Mouse (Mus musculus) lung, embryonic 15.5 days (tissue): ENCODE measurements around the gene Six5. TPM values are rescaled to one million over a fixed set of nuclear protein-coding genes. Genes with fewer than 3 reads are reported as not detected.

Source experiments
- ATAC-seq: fragments of 200-750 bp; cut with Nextera tagmentation; 2 replicates; pipeline ENCODE4 v1.8.0; 2017; ENCODE audit warnings: moderate number of reproducible peaks, borderline replicate concordance; ENCODE audit not compliant: low FRiP score, low TSS enrichment; ENCODE audit errors: extremely low read depth
- H3K27ac ChIP-seq: fragments of 300-500 bp; sonication (generic); 2 replicates; pipeline ENCODE4 v1.5.1; 2015; ENCODE audit warnings: moderate library complexity, mild to moderate bottlenecking, inconsistent platforms
- H3K27me3 ChIP-seq: fragments of 300-500 bp; sonication (generic); 2 replicates; pipeline ENCODE4 v1.6.1; 2015; ENCODE audit warnings: inconsistent platforms
- H3K36me3 ChIP-seq: fragments of 300-500 bp; sonication (generic); 2 replicates; pipeline ENCODE4 v1.6.1; 2015; ENCODE audit warnings: inconsistent platforms
- H3K4me1 ChIP-seq: fragments of 300-500 bp; sonication (generic); 2 replicates; pipeline ENCODE4 v1.6.1; 2015; ENCODE audit warnings: inconsistent platforms
- H3K4me2 ChIP-seq: fragments of 300-500 bp; sonication (generic); 2 replicates; pipeline ENCODE4 v1.6.1; 2015; ENCODE audit warnings: inconsistent platforms, mild to moderate bottlenecking, moderate library complexity
- H3K4me3 ChIP-seq: fragments of 300-500 bp; sonication (generic); 2 replicates; pipeline ENCODE4 v1.5.1; 2015; ENCODE audit warnings: mild to moderate bottlenecking, inconsistent platforms
- H3K9ac ChIP-seq: fragments of 300-500 bp; sonication (generic); 2 replicates; pipeline ENCODE4 v1.6.1; 2015; ENCODE audit warnings: inconsistent platforms
- H3K9me3 ChIP-seq: fragments of 300-500 bp; sonication (generic); 2 replicates; pipeline ENCODE4 v1.6.1; 2016; ENCODE audit warnings: inconsistent platforms
- WGBS: fragments of 180-500 bp; shearing (Covaris S2); methylation state at CpG from one replicate; pipeline ENCODE4 v1.1.7; 2015; 5-methylcytosine and 5-hydroxymethylcytosine counted together
- polyA plus RNA-seq: library from polyadenylated mRNA; unstranded; fragments of >200 nt; fragmentation: Nextera tagmentation; extraction: Ambion mirVana; gene quantifications from 2 replicates; pipeline ENCODE4 v1.2.1, GENCODE M21; 2015

The Six5 gene
- polyA plus RNA-seq, 1 experiment from 2014 or later, result 9.7 TPM

DNA sequence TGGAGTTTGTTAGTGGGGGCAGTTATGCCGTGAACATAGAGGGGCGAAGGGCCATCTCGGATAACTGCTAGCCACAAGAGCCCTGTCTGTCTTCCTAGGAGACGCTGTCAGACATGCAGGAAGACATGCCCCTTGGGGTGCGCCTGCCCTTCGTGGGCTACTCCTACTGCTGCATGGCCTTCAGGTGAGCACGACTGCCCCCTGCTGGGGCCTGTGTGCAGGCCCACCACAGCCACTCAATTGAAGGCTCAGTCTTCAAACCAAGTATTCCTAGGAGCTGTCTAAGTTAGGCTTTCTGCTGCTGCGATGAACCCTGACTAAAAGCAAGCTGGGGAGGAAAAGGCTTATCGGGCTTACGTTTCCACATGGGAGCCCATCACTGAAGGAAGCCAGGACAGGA, 5.6 kb upstream of the Six5 start:
- H3K27me3 ChIP-seq, result no peaks in the 10 kb centered on the region
- H3K36me3 ChIP-seq, result peaks cover 34% of the 10 kb centered on the region
- ATAC-seq, result no peak
- whole genome bisulfite sequencing, result 40% methylated on average over 10 of the region's 10 CpGs
- H3K9me3 ChIP-seq, result no peaks in the 10 kb centered on the region
- no peak overlapping the region for H3K9ac ChIP-seq
- peaks cover 46% of the 10 kb centered on the region for H3K4me1 ChIP-seq
- no peak overlapping the region for H3K4me2 ChIP-seq
- no peak overlapping the region for H3K4me3 ChIP-seq
- no peak overlapping the region for H3K27ac ChIP-seq

DNA sequence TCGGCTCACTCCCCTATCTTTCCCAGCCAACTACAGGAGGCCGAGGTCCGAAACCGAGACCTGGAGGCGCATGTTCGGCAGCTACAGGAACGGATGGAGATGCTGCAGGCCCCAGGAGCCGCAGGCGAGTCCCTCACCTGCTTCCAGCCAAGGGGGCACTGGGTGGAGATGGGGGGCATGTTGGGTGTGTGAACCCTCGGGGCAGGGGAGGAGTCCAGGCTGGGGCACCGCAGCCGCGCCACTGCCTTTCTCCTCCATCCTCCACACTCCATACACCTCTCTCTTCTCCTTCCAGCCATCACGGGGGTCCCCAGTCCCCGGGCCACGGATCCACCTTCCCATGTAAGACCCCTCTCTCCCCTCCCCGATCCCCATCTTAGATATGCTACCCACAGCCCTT, 2.5 kb upstream of the Six5 start:
- no peaks in the 10 kb centered on the region for H3K27me3 ChIP-seq
- ATAC-seq, result no peak
- peaks cover 34% of the 10 kb centered on the region for H3K36me3 ChIP-seq
- WGBS, result 50% methylated on average over 17 of the region's 17 CpGs
- H3K9me3 ChIP-seq, result no peaks in the 10 kb centered on the region
- 0 out of 2 replicates have a peak overlapping the region, but pooled peaks have one; percentile 99 for H3K27ac ChIP-seq
- H3K4me2 ChIP-seq, result peak overlapping the region; percentile 92
- peak overlapping the region; percentile 86; the same call in 1 of the 2 replicates for H3K4me3 ChIP-seq
- peaks cover 34% of the 10 kb centered on the region for H3K4me1 ChIP-seq
- H3K9ac ChIP-seq, result peak overlapping the region; percentile 39; the same call in 1 of the 2 replicates

DNA sequence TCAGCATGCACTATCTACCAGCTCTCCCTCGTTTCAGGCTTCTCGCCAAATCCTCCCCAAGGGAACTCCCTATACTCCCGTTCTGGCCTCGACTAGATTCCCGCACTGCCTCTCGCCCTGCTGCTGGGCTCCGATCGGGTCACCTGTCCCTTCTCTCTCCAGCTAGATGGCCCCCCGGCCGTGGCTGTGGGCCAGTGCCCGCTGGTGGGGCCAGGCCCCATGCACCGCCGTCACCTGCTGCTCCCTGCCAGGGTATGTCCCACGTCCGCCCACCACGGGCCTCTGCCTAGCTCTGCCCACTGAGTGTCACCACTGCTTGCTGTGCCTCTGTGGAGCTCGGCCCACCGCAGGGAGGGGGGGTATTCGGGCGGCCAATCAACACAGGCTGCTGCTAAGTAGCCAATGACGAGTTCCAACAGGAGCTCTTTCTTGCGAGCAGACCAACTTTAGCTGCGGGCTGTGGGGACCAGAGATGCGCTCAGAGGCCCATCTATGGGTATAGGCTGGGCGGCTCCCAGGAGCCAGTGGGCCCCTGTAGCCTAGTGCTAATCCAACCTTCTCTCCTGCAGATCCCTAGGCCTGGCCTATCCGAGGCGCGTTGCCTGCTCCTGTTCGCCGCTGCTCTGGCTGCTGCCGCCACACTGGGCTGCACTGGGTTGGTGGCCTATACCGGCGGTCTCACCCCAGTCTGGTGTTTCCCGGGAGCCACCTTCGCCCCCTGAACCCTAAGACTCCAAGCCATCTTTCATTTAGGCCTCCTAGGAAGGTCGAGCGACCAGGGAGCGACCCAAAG, 1.8 kb upstream of the Six5 start:
- H3K27me3 ChIP-seq, result no peaks in the 10 kb centered on the region
- no peaks in the 10 kb centered on the region for H3K9me3 ChIP-seq
- H3K9ac ChIP-seq, result peak overlapping the region; percentile 39
- 8% methylated on average over 38 of the region's 38 CpGs for WGBS
- peak; percentile 49 for ATAC-seq
- peak overlapping the region; percentile 99 for H3K27ac ChIP-seq
- H3K4me2 ChIP-seq, result peak overlapping the region; percentile 92
- peak overlapping the region; percentile 86 for H3K4me3 ChIP-seq
- peaks cover 32% of the 10 kb centered on the region for H3K36me3 ChIP-seq
- H3K4me1 ChIP-seq, result peaks cover 40% of the 10 kb centered on the region

DNA sequence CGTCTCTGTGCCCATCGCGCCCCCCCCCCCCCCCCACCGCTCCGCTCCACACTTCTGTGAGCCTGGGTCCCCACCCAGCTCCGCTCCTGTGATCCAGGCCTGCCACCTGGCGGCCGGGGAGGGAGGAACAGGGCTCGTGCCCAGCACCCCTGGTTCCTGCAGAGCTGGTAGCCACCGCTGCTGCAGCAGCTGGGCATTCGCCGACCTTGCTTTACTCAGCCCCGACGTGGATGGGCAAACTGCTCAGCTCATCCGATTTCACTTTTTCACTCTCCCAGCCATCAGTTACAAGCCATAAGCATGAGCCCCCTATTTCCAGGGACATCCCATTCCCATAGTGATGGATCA, 1.2 kb upstream of the Six5 start:
- H3K4me3 ChIP-seq, result peak overlapping the region; percentile 86
- no peaks in the 10 kb centered on the region for H3K27me3 ChIP-seq
- H3K4me1 ChIP-seq, result peaks cover 44% of the 10 kb centered on the region
- 2% methylated on average over 15 of the region's 15 CpGs for WGBS
- peak overlapping the region; percentile 92 for H3K4me2 ChIP-seq
- H3K27ac ChIP-seq, result peak overlapping the region; percentile 99
- H3K9ac ChIP-seq, result peak overlapping the region; percentile 39
- no peaks in the 10 kb centered on the region for H3K9me3 ChIP-seq
- peaks cover 32% of the 10 kb centered on the region for H3K36me3 ChIP-seq
- ATAC-seq, result peak; percentile 35; the same call in 1 of the 2 replicates

DNA sequence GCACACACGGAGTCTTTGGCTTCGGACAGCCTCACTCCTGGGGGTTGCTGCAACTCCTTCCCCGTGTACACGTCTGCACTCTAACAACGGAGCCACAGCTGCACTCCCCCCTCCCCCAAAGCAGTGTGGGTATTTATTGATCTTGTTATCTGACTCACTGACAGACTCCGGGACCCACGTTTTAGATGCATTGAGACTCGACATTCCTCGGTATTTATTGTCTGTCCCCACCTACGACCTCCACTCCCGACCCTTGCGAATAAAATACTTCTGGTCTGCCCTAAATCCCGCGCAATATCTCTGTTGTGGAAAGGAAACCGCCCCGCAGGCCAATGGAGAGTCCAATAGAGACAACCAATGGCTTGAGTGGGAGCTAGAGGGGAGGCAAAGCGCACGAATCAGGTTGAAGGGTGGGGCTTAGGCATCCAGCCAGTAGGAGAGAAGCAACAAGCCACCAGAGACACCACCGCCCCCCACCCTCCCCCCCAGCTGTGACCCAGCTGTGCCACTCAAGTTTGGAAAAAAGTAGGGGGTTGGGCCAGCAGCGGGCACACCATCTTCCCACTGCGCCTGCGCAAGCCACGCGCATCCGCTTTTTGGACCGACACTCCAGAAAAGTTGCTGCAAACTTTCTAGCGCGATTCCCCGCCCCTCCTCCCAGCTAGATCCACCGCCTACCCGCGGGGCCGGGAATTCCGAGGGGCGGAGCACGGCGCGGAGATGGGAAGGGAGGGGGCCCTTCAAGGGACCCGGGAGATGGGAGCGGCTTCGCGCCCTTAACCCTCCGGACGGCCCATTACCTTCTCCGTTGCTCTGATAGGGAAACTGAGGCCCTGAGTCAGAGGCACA, 633 bp upstream of the Six5 start:
- Histone ChIP-seq H3K36me3 (peaks cover 28% of the 10 kb centered on the region), H3K4me1 (peaks cover 46% of the 10 kb centered on the region), H3K9ac (peak overlapping the region; percentile 91), H3K9me3 (no peaks in the 10 kb centered on the region), H3K4me3 (peak overlapping the region; percentile 86), H3K27ac (peak overlapping the region; percentile 99), H3K27me3 (no peaks in the 10 kb centered on the region), H3K4me2 (peak overlapping the region; percentile 92)
- WGBS, result under 1% methylated on average over 45 of the region's 45 CpGs
- peak; percentile 84 for ATAC-seq

DNA sequence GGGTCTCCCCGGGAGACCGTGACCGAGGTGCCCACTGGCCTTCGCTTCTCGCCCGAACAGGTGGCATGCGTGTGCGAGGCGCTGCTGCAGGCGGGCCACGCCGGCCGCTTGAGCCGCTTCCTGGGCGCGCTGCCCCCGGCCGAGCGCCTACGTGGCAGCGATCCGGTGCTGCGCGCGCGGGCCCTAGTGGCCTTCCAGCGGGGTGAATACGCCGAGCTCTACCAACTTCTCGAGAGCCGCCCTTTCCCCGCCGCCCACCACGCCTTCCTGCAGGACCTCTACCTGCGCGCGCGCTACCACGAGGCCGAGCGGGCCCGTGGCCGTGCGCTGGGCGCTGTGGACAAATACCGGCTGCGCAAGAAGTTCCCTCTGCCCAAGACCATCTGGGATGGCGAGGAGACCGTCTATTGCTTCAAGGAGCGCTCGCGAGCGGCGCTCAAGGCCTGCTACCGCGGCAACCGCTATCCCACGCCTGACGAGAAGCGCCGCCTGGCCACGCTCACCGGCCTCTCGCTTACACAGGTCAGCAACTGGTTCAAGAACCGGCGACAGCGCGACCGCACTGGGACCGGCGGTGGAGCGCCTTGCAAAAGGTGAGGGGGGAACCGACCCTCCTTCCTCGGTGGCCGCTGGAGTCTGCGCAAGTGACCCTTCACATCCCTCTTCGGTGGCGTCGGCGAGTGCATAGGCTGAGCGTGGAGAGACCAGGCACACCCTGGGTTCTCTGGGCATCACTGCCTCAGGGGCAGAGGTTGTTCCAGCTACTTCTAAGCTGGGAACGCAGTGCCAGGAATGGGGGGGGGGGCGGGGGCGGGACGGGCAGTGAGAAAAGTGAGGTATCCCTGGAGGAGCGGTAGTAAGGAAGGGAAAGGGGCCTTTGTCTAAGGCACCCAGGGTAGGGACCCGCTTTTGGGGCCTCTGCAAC, 694 bp downstream of the Six5 start:
- no peaks in the 10 kb centered on the region for H3K27me3 ChIP-seq
- H3K9ac ChIP-seq, result peak overlapping the region; percentile 91
- H3K4me1 ChIP-seq, result peaks cover 46% of the 10 kb centered on the region
- no peaks in the 10 kb centered on the region for H3K9me3 ChIP-seq
- peak overlapping the region; percentile 92 for H3K4me2 ChIP-seq
- H3K4me3 ChIP-seq, result peak overlapping the region; percentile 86
- peak overlapping the region; percentile 99 for H3K27ac ChIP-seq
- ATAC-seq, result no peak
- under 1% methylated on average over 87 of the region's 87 CpGs for WGBS
- peaks cover 25% of the 10 kb centered on the region for H3K36me3 ChIP-seq

DNA sequence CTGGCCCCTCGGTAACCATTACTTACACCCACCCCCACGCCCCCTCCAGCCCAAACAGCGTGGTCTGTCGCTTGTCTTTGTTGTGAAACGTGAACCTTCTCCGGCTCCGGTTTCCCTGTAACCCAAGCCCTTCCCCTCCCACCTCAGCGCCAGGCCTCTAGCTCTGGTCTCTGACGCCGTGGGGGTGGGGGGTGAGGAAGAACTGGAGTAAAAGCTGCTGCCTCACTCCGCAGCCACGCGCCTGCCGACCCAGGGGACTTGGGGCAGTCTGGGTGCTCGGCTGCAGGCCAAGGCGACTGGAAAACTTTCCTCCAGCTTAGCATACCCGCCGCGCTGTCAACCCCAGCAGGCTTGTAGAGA, 1.3 kb downstream of the Six5 start:
- Histone ChIP-seq H3K4me1 (peaks cover 46% of the 10 kb centered on the region), H3K9me3 (no peaks in the 10 kb centered on the region), H3K27ac (peak overlapping the region; percentile 99), H3K9ac (peak overlapping the region; percentile 91), H3K36me3 (peaks cover 20% of the 10 kb centered on the region), H3K4me2 (peak overlapping the region; percentile 92), H3K27me3 (no peaks in the 10 kb centered on the region), H3K4me3 (peak overlapping the region; percentile 86)
- WGBS, result under 1% methylated on average over 19 of the region's 19 CpGs
- ATAC-seq, result peak; percentile 1; the same call in 1 of the 2 replicates

DNA sequence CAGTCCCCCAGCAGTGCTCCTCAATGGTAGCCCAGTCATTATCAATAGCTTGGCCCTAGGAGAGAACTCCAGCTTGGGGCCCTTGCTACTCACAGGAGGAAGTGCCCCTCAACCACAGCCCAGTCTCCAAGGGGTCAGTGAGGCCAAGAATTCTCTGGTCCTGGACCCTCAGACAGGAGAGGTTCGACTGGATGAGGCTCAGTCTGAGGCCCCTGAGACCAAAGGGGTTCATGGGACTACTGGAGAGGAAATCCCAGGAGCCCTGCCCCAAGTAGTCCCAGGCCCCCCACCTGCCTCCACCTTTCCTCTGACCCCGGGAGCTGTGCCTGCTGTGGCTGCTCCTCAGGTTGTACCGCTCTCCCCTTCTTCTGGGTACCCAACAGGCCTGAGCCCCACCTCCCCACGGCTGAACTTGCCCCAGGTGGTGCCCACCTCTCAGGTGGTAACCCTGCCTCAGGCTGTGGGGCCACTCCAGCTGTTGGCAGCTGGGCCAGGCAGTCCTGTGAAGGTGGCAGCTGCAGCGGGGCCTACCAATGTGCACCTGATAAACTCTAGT, 2.1 kb downstream of the Six5 start:
- H3K36me3 ChIP-seq, result peaks cover 15% of the 10 kb centered on the region; the same call in 1 of the 2 replicates
- peak overlapping the region; percentile 92 for H3K4me2 ChIP-seq
- H3K4me3 ChIP-seq, result peak overlapping the region; percentile 86
- no peaks in the 10 kb centered on the region for H3K27me3 ChIP-seq
- peak overlapping the region; percentile 99 for H3K27ac ChIP-seq
- 48% methylated on average over 4 of the region's 5 CpGs for WGBS
- peak overlapping the region; percentile 91 for H3K9ac ChIP-seq
- no peak for ATAC-seq
- H3K4me1 ChIP-seq, result peaks cover 46% of the 10 kb centered on the region
- no peaks in the 10 kb centered on the region for H3K9me3 ChIP-seq

DNA sequence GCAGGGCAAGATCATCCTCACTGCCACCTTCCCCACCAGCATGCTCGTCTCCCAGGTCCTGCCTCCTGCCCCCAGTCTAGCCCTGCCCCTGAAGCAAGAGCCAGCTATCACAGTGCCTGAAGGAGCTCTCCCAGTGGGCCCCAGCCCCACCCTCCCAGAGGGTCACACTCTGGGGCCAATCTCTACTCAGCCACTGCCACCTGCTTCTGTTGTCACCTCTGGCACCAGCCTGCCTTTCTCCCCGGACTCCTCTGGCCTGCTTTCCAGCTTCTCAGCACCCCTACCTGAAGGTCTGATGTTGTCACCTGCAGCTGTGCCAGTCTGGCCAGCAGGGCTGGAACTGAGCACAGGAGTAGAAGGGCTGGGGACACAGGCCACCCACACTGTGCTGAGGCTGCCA, 2.8 kb downstream of the Six5 start:
- 56% methylated on average over 2 of the region's 2 CpGs for WGBS
- Histone ChIP-seq H3K27ac (no peak overlapping the region; the same call in 1 of the 2 replicates), H3K4me2 (peak overlapping the region; percentile 92; the same call in 1 of the 2 replicates), H3K4me1 (peaks cover 40% of the 10 kb centered on the region), H3K4me3 (no peak overlapping the region), H3K27me3 (no peaks in the 10 kb centered on the region), H3K9me3 (no peaks in the 10 kb centered on the region), H3K9ac (0 out of 2 replicates have a peak overlapping the region, but pooled peaks have one; percentile 7), H3K36me3 (peaks cover 10% of the 10 kb centered on the region; the same call in 1 of the 2 replicates)
- ATAC-seq, result no peak

DNA sequence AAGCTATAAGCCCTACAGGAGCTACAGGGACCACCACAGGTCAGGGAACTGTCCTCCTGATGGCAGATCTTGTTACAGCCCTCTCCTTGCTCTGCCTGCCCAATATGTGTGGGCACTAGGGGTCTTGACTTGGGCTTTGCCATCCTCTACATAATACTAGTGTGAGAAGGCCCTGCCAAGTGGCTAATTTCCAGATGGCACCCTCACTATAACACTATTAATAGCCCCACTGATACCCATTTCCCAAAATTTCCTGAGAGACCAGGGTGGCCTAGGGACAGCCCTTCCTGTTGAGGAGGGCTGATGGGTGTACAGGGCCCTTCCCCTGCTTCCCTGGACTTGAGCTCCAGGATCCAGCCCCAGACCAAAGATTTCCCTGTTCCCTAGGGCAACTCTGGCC, 3.5 kb downstream of the Six5 start:
- Histone ChIP-seq H3K4me1 (peaks cover 33% of the 10 kb centered on the region), H3K27me3 (no peaks in the 10 kb centered on the region), H3K9ac (0 out of 2 replicates have a peak overlapping the region, but pooled peaks have one; percentile 7), H3K4me2 (no peak overlapping the region), H3K9me3 (no peaks in the 10 kb centered on the region), H3K27ac (no peak overlapping the region; the same call in 1 of the 2 replicates), H3K36me3 (peaks cover 10% of the 10 kb centered on the region), H3K4me3 (no peak overlapping the region)
- ATAC-seq, result no peak

DNA sequence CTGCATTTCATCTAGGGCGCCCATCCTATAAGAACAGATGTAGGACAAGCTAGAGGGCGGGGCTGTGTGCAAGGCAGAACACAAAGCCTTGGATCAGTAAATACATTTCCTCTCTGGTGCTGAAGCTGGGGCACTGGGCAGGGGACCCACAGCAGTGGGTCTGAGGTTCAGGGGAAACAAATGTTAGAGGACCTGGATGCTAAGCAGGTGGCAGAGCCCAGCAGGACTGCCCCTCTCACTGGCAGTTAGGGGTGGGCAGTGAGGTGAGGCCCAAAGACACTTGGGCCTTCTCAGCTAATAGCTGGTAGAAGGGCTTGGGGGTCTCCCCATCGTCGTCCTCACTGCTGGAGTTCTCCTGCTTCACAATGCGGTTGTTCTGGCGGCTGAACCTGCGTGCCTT, 4.4 kb downstream of the Six5 start:
- 64% methylated on average over 7 of the region's 7 CpGs for WGBS
- ATAC-seq, result no peak

More for the DNA sequence above, 4.4 kb downstream of the Six5 start:
- Histone ChIP-seq H3K4me1 (peaks cover 25% of the 10 kb centered on the region), H3K9me3 (no peaks in the 10 kb centered on the region), H3K36me3 (peaks cover 10% of the 10 kb centered on the region), H3K4me3 (no peak overlapping the region), H3K9ac (no peak overlapping the region), H3K27me3 (no peaks in the 10 kb centered on the region), H3K4me2 (no peak overlapping the region), H3K27ac (no peak overlapping the region)
